Mouse (Mus musculus) liver, adult 2 months (tissue): Measurements from ENCODE around the gene Bdkrb1. TPM values are rescaled to one million over a fixed set of nuclear protein-coding genes. Genes with fewer than 3 reads are reported as not detected.

ENCODE experiments used
- DNase-seq: peaks from one replicate; pipeline ENCODE4 v3.0.0-alpha.2; 2011; ENCODE audit warnings: low read depth, low spot score; ENCODE audit errors: extremely low read depth
- H3K27ac ChIP-seq: fragments of 200-500 bp; replicated peaks from 2 replicates; pipeline ENCODE4 v1.5.1; 2012; ENCODE audit warnings: low read depth, mild to moderate bottlenecking, control low read depth, inconsistent platforms, low read length; ENCODE audit not compliant: insufficient read depth
- H3K27me3 ChIP-seq: fragments of 200-500 bp; 2 replicates; pipeline ENCODE4 v1.6.1; 2012; ENCODE audit warnings: mild to moderate bottlenecking, moderate library complexity, low read length, inconsistent platforms; ENCODE audit not compliant: control insufficient read depth, insufficient read depth
- H3K36me3 ChIP-seq: fragments of 200-500 bp; 2 replicates; pipeline ENCODE4 v1.6.1; 2012; ENCODE audit warnings: low read length, inconsistent platforms; ENCODE audit not compliant: control insufficient read depth, insufficient read depth
- H3K4me1 ChIP-seq: fragments of 200-500 bp; 2 replicates; pipeline ENCODE4 v1.6.1; 2011; ENCODE audit warnings: low read length; ENCODE audit not compliant: control insufficient read depth, insufficient read depth
- H3K4me3 ChIP-seq: fragments of 200-500 bp; 2 replicates; pipeline ENCODE4 v1.5.1; 2011; ENCODE audit warnings: low read depth, mild to moderate bottlenecking, control low read depth, low read length, moderate library complexity; ENCODE audit not compliant: insufficient read depth
- H3K79me2 ChIP-seq: fragments of 200-500 bp; 2 replicates; pipeline ENCODE4 v1.6.1; 2012; ENCODE audit warnings: inconsistent platforms, mild to moderate bottlenecking, low read length, moderate library complexity; ENCODE audit not compliant: control insufficient read depth, insufficient read depth
- H3K9ac ChIP-seq: fragments of 200-500 bp; 2 replicates; pipeline ENCODE4 v1.6.1; 2012; ENCODE audit warnings: low read depth, mild to moderate bottlenecking, control low read depth, inconsistent platforms, low read length
- CTCF ChIP-seq: fragments of 200-500 bp; IDR thresholded peaks from 2 replicates; pipeline ENCODE4 v1.5.1; 2011; ENCODE audit warnings: low read depth, low read length, control low read depth
- POLR2A ChIP-seq: fragments of 200-500 bp; IDR thresholded peaks from 2 replicates; pipeline ENCODE4 v1.6.1; 2011; ENCODE audit warnings: low read length, control low read depth; ENCODE audit not compliant: insufficient read depth; ENCODE audit errors: extremely low read depth
- WGBS: fragments of 180-500 bp; shearing (Covaris S2); methylation state at CpG from one replicate; pipeline ENCODE4 v1.1.7; 2018; 5-methylcytosine and 5-hydroxymethylcytosine counted together
- polyA plus RNA-seq: library from polyadenylated mRNA; depleted of rRNA; stranded (reverse); fragments of >200 nt; gene quantifications from 2 replicates; pipeline ENCODE4 v1.2.3, GENCODE M21; 2012
- total RNA-seq: library from RNA; depleted of rRNA; stranded (reverse); fragments of >200 nt; gene quantifications from 2 replicates; pipeline ENCODE4 v1.2.3, GENCODE M21; 2014

The Bdkrb1 gene
- total and polyA plus RNA-seq, 2 experiments, result not detected

DNA sequence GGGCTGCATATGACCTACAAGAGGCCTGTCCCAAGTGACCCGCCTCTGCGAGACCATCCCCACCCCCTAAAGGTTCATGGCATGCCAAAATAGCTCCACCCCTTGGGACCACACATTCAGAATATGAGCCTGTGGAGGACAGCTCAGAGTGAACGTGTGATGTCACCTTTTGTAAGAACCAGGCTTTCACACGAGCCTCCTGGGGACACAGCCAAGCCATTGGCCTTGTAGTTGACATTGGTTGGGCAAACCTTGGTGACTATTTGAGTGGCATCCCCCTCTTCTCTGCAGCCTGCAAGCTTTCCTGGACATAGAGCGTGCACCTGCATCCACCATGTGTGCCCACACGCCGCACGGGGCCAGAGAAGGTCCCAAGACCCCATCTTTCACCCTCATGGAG lies 15.4 kb upstream of the Bdkrb1 start:
- H3K4me3 ChIP-seq, result no peak overlapping the region
- H3K36me3 ChIP-seq, result no peaks in the 10 kb centered on the region
- no peak overlapping the region for H3K9ac ChIP-seq
- H3K4me1 ChIP-seq, result no peaks in the 10 kb centered on the region
- H3K27ac ChIP-seq, result no peak overlapping the region
- DNase-seq, result no peak
- no peaks in the 10 kb centered on the region for H3K27me3 ChIP-seq
- WGBS, result 82% methylated on average over 8 of the region's 8 CpGs
- TF ChIP-seq POLR2A, result no peak
- TF ChIP-seq CTCF, result no peak
- H3K79me2 ChIP-seq, result no peaks in the 10 kb centered on the region

DNA sequence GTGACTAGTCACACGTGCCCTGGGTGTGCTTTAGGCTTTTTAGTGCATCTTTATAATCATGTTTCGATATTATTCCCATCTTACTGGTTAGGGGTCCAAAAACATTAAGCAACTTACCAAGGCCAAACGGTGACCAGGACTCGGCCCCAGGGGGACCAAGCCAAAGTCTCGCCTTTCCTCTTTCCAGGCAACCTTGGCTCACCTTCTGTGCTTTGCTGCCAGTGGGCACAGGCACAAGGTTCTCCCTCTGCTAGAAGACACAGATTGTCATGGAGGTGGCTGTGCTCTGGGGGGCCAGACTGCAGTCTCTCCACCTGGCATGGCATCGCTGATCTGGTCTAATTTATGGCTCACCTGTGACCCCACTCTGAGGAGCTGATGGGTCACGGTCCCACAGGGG lies 12.1 kb upstream of the Bdkrb1 start:
- Histone ChIP-seq H3K4me1 (no peaks in the 10 kb centered on the region), H3K79me2 (no peaks in the 10 kb centered on the region), H3K4me3 (no peak overlapping the region), H3K27me3 (no peaks in the 10 kb centered on the region), H3K9ac (no peak overlapping the region), H3K27ac (no peak overlapping the region), H3K36me3 (no peaks in the 10 kb centered on the region)
- 84% methylated on average over 7 of the region's 7 CpGs for WGBS
- TF ChIP-seq CTCF (no peak), POLR2A (no peak)
- no peak for DNase-seq

DNA sequence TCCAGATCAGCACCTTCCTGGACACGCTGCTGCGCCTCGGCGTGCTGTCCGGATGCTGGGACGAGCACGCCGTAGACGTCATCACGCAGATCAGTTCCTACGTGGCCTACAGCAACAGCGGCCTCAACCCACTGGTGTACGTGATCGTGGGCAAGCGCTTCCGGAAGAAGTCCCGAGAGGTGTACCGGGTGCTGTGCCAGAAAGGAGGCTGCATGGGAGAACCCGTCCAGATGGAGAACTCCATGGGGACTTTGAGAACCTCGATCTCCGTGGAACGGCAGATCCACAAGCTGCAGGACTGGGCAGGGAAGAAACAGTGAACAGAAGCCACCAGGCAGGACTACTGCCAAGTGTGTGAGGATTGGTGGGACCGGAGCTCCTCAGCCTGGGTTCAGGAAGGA lies 10.5 kb upstream of the Bdkrb1 start:
- Histone ChIP-seq H3K9ac (no peak overlapping the region), H3K27ac (no peak overlapping the region), H3K36me3 (no peaks in the 10 kb centered on the region), H3K4me3 (no peak overlapping the region), H3K4me1 (no peaks in the 10 kb centered on the region), H3K27me3 (no peaks in the 10 kb centered on the region), H3K79me2 (no peaks in the 10 kb centered on the region)
- TF ChIP-seq CTCF (no peak), POLR2A (no peak)
- DNase-seq, result no peak
- 94% methylated on average over 23 of the region's 23 CpGs for WGBS

DNA sequence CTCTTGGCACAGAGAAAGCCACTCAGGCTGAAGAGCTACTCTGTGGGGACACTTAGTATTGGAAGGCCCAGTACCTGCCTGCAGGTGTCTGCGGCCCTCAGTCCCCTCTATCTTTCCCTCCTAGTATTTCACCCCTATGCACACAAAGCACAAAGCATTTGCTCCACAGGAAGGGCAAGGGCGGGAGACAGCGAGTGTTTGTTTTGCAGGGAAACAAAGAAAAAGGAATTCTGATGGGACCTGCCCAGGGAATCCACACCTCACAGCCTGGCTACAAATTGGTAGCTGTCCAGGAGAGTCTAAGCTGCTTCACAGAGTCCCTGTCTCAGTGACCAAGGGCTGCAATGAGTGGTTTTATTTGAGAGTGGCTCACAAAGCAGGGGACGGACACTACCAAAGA lies 9.4 kb upstream of the Bdkrb1 start:
- no peak for TF ChIP-seq POLR2A
- no peak for TF ChIP-seq CTCF
- H3K36me3 ChIP-seq, result no peaks in the 10 kb centered on the region
- no peak for DNase-seq
- no peak overlapping the region for H3K4me3 ChIP-seq
- no peak overlapping the region for H3K9ac ChIP-seq
- H3K79me2 ChIP-seq, result no peaks in the 10 kb centered on the region
- 40% methylated on average over 4 of the region's 4 CpGs for WGBS
- no peak overlapping the region for H3K27ac ChIP-seq
- no peaks in the 10 kb centered on the region for H3K4me1 ChIP-seq
- H3K27me3 ChIP-seq, result no peaks in the 10 kb centered on the region

DNA sequence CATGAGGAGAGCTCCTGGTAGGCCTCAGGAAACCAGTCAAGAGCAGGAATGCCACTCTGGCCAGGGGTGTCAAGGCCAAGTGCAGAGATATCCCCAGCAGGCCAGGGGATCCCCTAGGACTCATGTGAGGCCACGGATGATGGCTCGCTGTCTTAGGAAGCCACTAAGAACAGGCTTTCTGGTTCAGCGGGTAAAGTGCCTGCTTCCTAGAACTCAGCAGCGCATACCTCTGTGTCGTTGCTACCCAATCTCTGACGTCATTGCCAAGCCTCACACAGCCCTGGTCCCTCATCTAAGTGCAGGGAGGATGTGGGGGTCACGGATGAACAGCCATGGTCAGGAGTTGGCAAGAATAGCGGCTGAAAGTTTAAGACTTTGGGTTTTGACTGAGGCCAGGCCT lies 5.8 kb upstream of the Bdkrb1 start:
- no peaks in the 10 kb centered on the region for H3K36me3 ChIP-seq
- no peaks in the 10 kb centered on the region for H3K4me1 ChIP-seq
- no peaks in the 10 kb centered on the region for H3K79me2 ChIP-seq
- no peaks in the 10 kb centered on the region for H3K27me3 ChIP-seq
- no peak overlapping the region for H3K27ac ChIP-seq
- H3K9ac ChIP-seq, result no peak overlapping the region
- 86% methylated on average over 8 of the region's 8 CpGs for WGBS
- no peak overlapping the region for H3K4me3 ChIP-seq
- TF ChIP-seq CTCF (no peak), POLR2A (no peak)
- DNase-seq, result no peak

DNA sequence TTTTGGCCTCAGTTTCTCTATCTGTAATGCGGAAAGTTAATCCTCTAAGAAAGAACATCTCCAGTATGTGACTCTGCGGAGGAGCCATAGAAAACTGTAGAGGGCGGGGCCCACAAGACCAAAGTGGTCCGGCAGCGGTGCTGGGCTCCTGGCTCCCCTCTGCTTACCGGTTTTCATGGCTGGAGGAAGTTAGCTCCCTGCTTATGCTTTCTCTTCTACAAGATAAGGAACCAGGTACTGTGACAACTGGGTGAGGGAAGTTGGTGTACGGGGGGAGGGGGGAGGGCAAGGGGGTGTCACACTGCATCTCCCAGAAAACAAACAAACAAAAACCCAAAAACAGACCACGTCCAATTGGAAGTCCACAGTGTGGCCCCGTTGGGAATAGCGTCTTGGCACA lies 4.4 kb upstream of the Bdkrb1 start:
- Histone ChIP-seq H3K79me2 (no peaks in the 10 kb centered on the region), H3K27ac (no peak overlapping the region), H3K36me3 (no peaks in the 10 kb centered on the region), H3K27me3 (no peaks in the 10 kb centered on the region), H3K4me3 (no peak overlapping the region), H3K4me1 (no peaks in the 10 kb centered on the region), H3K9ac (no peak overlapping the region)
- WGBS, result 81% methylated on average over 10 of the region's 10 CpGs
- no peak for TF ChIP-seq POLR2A
- no peak for DNase-seq
